Mouse (Mus musculus) splenic B cell, adult 2 months (primary cell): ENCODE measurements at regions not wholly inside any gene's neighbourhood (a gene's known extent, or its start where the extent isn't known, plus 50 kb on each side); places are given as distances from the start of the nearest gene placed in this dataset.

Experiments
- DNase-seq: peaks from one replicate; pipeline ENCODE4 v3.0.0-alpha.2; 2011; ENCODE audit warnings: low read depth, low spot score
- H3K27me3 ChIP-seq: 2 replicates; pipeline ENCODE4 v1.6.1; 2012; ENCODE audit warnings: mild to moderate bottlenecking, low read length, moderate library complexity, mixed read lengths; ENCODE audit not compliant: control insufficient read depth, poor library complexity, insufficient read depth, severe bottlenecking
- H3K36me3 ChIP-seq: 2 replicates; pipeline ENCODE4 v1.6.1; 2012; ENCODE audit warnings: mild to moderate bottlenecking, low read length, moderate library complexity, mixed read lengths; ENCODE audit not compliant: control insufficient read depth, poor library complexity, insufficient read depth, severe bottlenecking

- Histone ChIP-seq H3K27me3 (no peaks in the 10 kb centered on the region), H3K36me3 (no peaks in the 10 kb centered on the region)
- DNase-seq = no peak
These were observed 54.6 kb downstream of the Gm11733 start for GRCm38 (mm10) chr11:117538732-117539131.

GRCm38 (mm10) chr11:117540609-117541008 is 56.4 kb downstream of the Gm11733 start:
- no peaks in the 10 kb centered on the region for H3K27me3 ChIP-seq
- H3K36me3 ChIP-seq = no peaks in the 10 kb centered on the region
- DNase-seq = no peak

- DNase-seq = no peak
- no peaks in the 10 kb centered on the region for H3K27me3 ChIP-seq
These were observed 57.2 kb downstream of the Gm11733 start for GRCm38 (mm10) chr11:117541205-117541884.

GRCm38 (mm10) chr11:117543191-117543590 is 59.0 kb downstream of the Gm11733 start:
- DNase-seq = no peak
- no peaks in the 10 kb centered on the region for H3K27me3 ChIP-seq
- no peaks in the 10 kb centered on the region for H3K36me3 ChIP-seq

More at GRCm38 (mm10) chr11:117541205-117541884, 57.2 kb downstream of the Gm11733 start:
- no peaks in the 10 kb centered on the region for H3K36me3 ChIP-seq

GRCm38 (mm10) chr11:117544507-117544906 is 60.3 kb downstream of the Gm11733 start:
- Histone ChIP-seq H3K27me3 (no peaks in the 10 kb centered on the region), H3K36me3 (no peaks in the 10 kb centered on the region)
- no peak for DNase-seq

- Histone ChIP-seq H3K36me3 (no peaks in the 10 kb centered on the region), H3K27me3 (no peaks in the 10 kb centered on the region)
- no peak for DNase-seq
These were observed 60.8 kb downstream of the Gm11733 start for GRCm38 (mm10) chr11:117544926-117545325.

GRCm38 (mm10) chr11:117551926-117552325 is 67.8 kb downstream of the Gm11733 start:
- Histone ChIP-seq H3K36me3 (no peaks in the 10 kb centered on the region), H3K27me3 (no peaks in the 10 kb centered on the region)
- DNase-seq = no peak

- no peak for DNase-seq
- no peaks in the 10 kb centered on the region for H3K27me3 ChIP-seq
- H3K36me3 ChIP-seq = no peaks in the 10 kb centered on the region
These were observed 68.3 kb downstream of the Gm11733 start for GRCm38 (mm10) chr11:117552430-117552969.

- H3K27me3 ChIP-seq = no peaks in the 10 kb centered on the region
- no peak for DNase-seq
- H3K36me3 ChIP-seq = no peaks in the 10 kb centered on the region
These were observed 69.9 kb downstream of the Gm11733 start for GRCm38 (mm10) chr11:117554111-117554510.

- no peaks in the 10 kb centered on the region for H3K27me3 ChIP-seq
- DNase-seq = no peak
- H3K36me3 ChIP-seq = no peaks in the 10 kb centered on the region
These were observed 73.6 kb downstream of the Gm11733 start for GRCm38 (mm10) chr11:117557474-117558381.

- no peak for DNase-seq
- Histone ChIP-seq H3K36me3 (no peaks in the 10 kb centered on the region), H3K27me3 (no peaks in the 10 kb centered on the region)
These were observed 75.7 kb downstream of the Gm11733 start for GRCm38 (mm10) chr11:117559839-117560238.

GRCm38 (mm10) chr11:117567961-117568605 is 83.9 kb downstream of the Gm11733 start:
- DNase-seq = no peak
- H3K27me3 ChIP-seq = no peaks in the 10 kb centered on the region
- no peaks in the 10 kb centered on the region for H3K36me3 ChIP-seq

GRCm38 (mm10) chr11:117568606-117568991 is 84.4 kb downstream of the Gm11733 start:
- no peak for DNase-seq
- H3K36me3 ChIP-seq = no peaks in the 10 kb centered on the region
- H3K27me3 ChIP-seq = no peaks in the 10 kb centered on the region

- H3K27me3 ChIP-seq = no peaks in the 10 kb centered on the region
- DNase-seq = peak; percentile 43
- H3K36me3 ChIP-seq = no peaks in the 10 kb centered on the region
These were observed 84.5 kb upstream of the Tnrc6c start for GRCm38 (mm10) chr11:117569566-117570101.
